Comparison of ENCODE assay signal across 28 mouse cellular contexts in genomic region chr4:57305644-57306043, GRCm38 (mm10). TPM values are rescaled to one million over a fixed set of nuclear protein-coding genes. Genes with fewer than 3 reads are reported as not detected.
DNase-seq lines count a peak whose midpoint lies in the region; ATAC-seq and TF ChIP-seq lines count a peak whose summit lies in the region.
"Had no signal": no experiment of that assay in that cellular context is flagged by ENCODE, and none has a peak within 500 bp of the region (broad histone marks: within the 10 kb centered on the region; RNA-seq: fewer than 3 reads in every experiment).

No protein-coding gene starts in this region.

- no peak for ATAC-seq in lung, postnatal 0 days
- ATAC-seq: forebrain, embryonic 16.5 days; intestine, postnatal 0 days; midbrain, embryonic 13.5 days had no signal

- peaks cover 11% of the 10 kb centered on the region; the same call in 1 of the 2 replicates for H3K4me1 ChIP-seq in lung, postnatal 0 days (ENCODE audit: insufficient read depth, low read depth, low read length)

- no peaks in the 10 kb centered on the region for H3K36me3 ChIP-seq in lung, postnatal 0 days (ENCODE audit: insufficient read depth, low read length)
- H3K36me3 ChIP-seq: embryonic facial prominence, embryonic 13.5 days; forebrain, embryonic 10.5 days; hindbrain, embryonic 12.5 days; limb, embryonic 10.5 days; limb, embryonic 15.5 days; liver, embryonic 13.5 days; midbrain, embryonic 13.5 days had no signal

- peak; percentile 24 for DNase-seq in embryo, embryonic 11 days
- DNase-seq in embryo, embryonic 10 days (ENCODE audit: low spot score) = no peak
- no peak for DNase-seq in lung, postnatal 0 days (ENCODE audit: low spot score)
- DNase-seq in lung, postnatal 25 days (ENCODE audit: low spot score) = no peak
- DNase-seq in ES-CJ7 (ENCODE audit: low read depth, low spot score) = peak; percentile 42
- DNase-seq in brain, embryonic 14.5 days (ENCODE audit: low read depth) = peak; percentile 47
- DNase-seq in ovary, adult 18-20 months (ENCODE audit: low spot score) = no peak
- no peak for DNase-seq in gastrocnemius, postnatal 36 days
- DNase-seq: adrenal gland, postnatal 14 days; cerebellum, adult 18-20 months; cerebellum, postnatal 14 days; gastrocnemius, postnatal 10 days; heart, postnatal 14 days; kidney, postnatal 14 days; layer of hippocampus, adult 9-11 months; liver, embryonic 13.5 days; lung, adult 18-20 months; lung, postnatal 36 days; right cerebral cortex, postnatal 25 days; thymus, postnatal 25 days had no signal

- H3K9me3 ChIP-seq in lung, postnatal 0 days (ENCODE audit: low read length) = no peaks in the 10 kb centered on the region
- H3K9me3 ChIP-seq: embryonic facial prominence, embryonic 13.5 days; forebrain, embryonic 10.5 days; hindbrain, embryonic 12.5 days; limb, embryonic 10.5 days; limb, embryonic 15.5 days; liver, embryonic 13.5 days; midbrain, embryonic 13.5 days had no signal

- H3K27ac ChIP-seq in lung, postnatal 0 days (ENCODE audit: low read length) = no peak overlapping the region
- H3K27ac ChIP-seq: embryonic facial prominence, embryonic 13.5 days; forebrain, embryonic 10.5 days; hindbrain, embryonic 12.5 days; limb, embryonic 10.5 days; limb, embryonic 15.5 days; liver, embryonic 13.5 days; midbrain, embryonic 13.5 days had no signal

- TF ChIP-seq POLR2A in brain, embryonic 14.5 days (IDR thresholded peaks at IDR 0.05; ENCODE audit: borderline replicate concordance, extremely low read depth, insufficient read depth, insufficient read length, poor library complexity, severe bottlenecking) = no peak

- no peak overlapping the region for H3K4me3 ChIP-seq in lung, postnatal 0 days (ENCODE audit: low read depth, low read length)
- H3K4me3 ChIP-seq: embryonic facial prominence, embryonic 13.5 days; forebrain, embryonic 10.5 days; hindbrain, embryonic 12.5 days; limb, embryonic 10.5 days; limb, embryonic 15.5 days; liver, embryonic 13.5 days; midbrain, embryonic 13.5 days had no signal

- no peak overlapping the region for H3K9ac ChIP-seq in lung, postnatal 0 days (replicated peaks; ENCODE audit: low read depth)
- H3K9ac ChIP-seq: embryonic facial prominence, embryonic 13.5 days; hindbrain, embryonic 12.5 days; limb, embryonic 15.5 days; liver, embryonic 13.5 days; midbrain, embryonic 13.5 days had no signal

- TF ChIP-seq EP300 in lung, postnatal 0 days (IDR thresholded peaks at IDR 0.05) = peak; percentile 23; the same call in 1 of the 2 replicates

- no peaks in the 10 kb centered on the region for H3K27me3 ChIP-seq in lung, postnatal 0 days (replicated peaks; ENCODE audit: insufficient read depth, low read length)

- 49% methylated on average over 7 of the region's 7 CpGs for WGBS in lung, postnatal 0 days

- intact Hi-C loops in gastrocnemius, postnatal 36 days (cut with DNase I) = loop anchor here (10.0 kb wide), 1 partner anchor 241 kb away; no protein-coding TSS in a partner anchor

- H3K4me2 ChIP-seq in lung, postnatal 0 days (replicated peaks; ENCODE audit: low read depth, low read length) = no peak overlapping the region
- H3K4me2 ChIP-seq: embryonic facial prominence, embryonic 13.5 days; hindbrain, embryonic 12.5 days; limb, embryonic 15.5 days; liver, embryonic 13.5 days; midbrain, embryonic 13.5 days had no signal

- TF ChIP-seq CTCF in lung, postnatal 0 days (IDR thresholded peaks at IDR 0.05) = no peak
- no peak for TF ChIP-seq CTCF in brain, embryonic 14.5 days (IDR thresholded peaks at IDR 0.05; ENCODE audit: borderline replicate concordance, extremely low read depth, insufficient read depth, insufficient read length)

RNA-seq across cellular contexts. Expression of gene Ptpn3, which starts 4.0 kb away (rescaled TPM):
- polyA plus RNA-seq in lung, postnatal 0 days (2015; fragmentation: Nextera tagmentation; extraction: Ambion mirVana) = 4.7 and 6.1 TPM in 2 replicates
- 3.1 and 4.9 TPM in 2 replicates for polyA plus RNA-seq in brain, embryonic 14.5 days (2012; rRNA removed)
- 10 to 100 TPM; 37.5 to 41.5 TPM for total RNA-seq in gastrocnemius, postnatal 36 days (2021)

Comparison
In these comparisons a context has a peak if more than half of its experiments do, and no peak if none do; other contexts are left out.
1. DNase-seq: peak in embryo, embryonic 11 days (single experiment), ES-CJ7 (single experiment) and brain, embryonic 14.5 days (single experiment); none in embryo, embryonic 10 days (single experiment), lung, postnatal 0 days (single experiment), lung, postnatal 25 days (single experiment), ovary, adult 18-20 months (single experiment) and gastrocnemius, postnatal 36 days (0 of 2).